Mouse (Mus musculus) liver, embryonic 15.5 days (tissue): ENCODE measurements around the gene 2410137M14Rik. TPM values are rescaled to one million over a fixed set of nuclear protein-coding genes. Genes with fewer than 3 reads are reported as not detected.
A peak's percentile ranks its signal among the peaks of the same experiment; 100 is the strongest.

Experiments
- ATAC-seq: fragments of 200-750 bp; cut with Nextera tagmentation; 2 replicates; pipeline ENCODE4 v1.8.0; 2017; ENCODE audit warnings: moderate number of reproducible peaks, mild to moderate bottlenecking, moderate library complexity; ENCODE audit not compliant: insufficient read depth
- H3K27ac ChIP-seq: fragments of 300-500 bp; sonication (generic); replicated peaks from 2 replicates; pipeline ENCODE4 v1.5.1; 2015; ENCODE audit warnings: mild to moderate bottlenecking, inconsistent platforms
- H3K27me3 ChIP-seq: fragments of 300-500 bp; sonication (generic); 2 replicates; pipeline ENCODE4 v1.6.1; 2015; ENCODE audit warnings: mild to moderate bottlenecking, inconsistent platforms
- H3K36me3 ChIP-seq: fragments of 300-500 bp; sonication (generic); replicated peaks from 2 replicates; pipeline ENCODE4 v1.6.1; 2015; ENCODE audit warnings: moderate library complexity, mild to moderate bottlenecking, inconsistent platforms
- H3K4me1 ChIP-seq: fragments of 300-500 bp; sonication (generic); replicated peaks from 2 replicates; pipeline ENCODE4 v1.6.1; 2015; ENCODE audit warnings: inconsistent platforms
- H3K4me2 ChIP-seq: fragments of 300-500 bp; sonication (generic); 2 replicates; pipeline ENCODE4 v1.6.1; 2015; ENCODE audit warnings: moderate library complexity, mild to moderate bottlenecking, inconsistent platforms
- H3K4me3 ChIP-seq: fragments of 300-500 bp; sonication (generic); replicated peaks from 2 replicates; pipeline ENCODE4 v1.5.1; 2015; ENCODE audit warnings: mild to moderate bottlenecking, inconsistent platforms
- H3K9ac ChIP-seq: fragments of 300-500 bp; sonication (generic); 2 replicates; pipeline ENCODE4 v1.6.1; 2015; ENCODE audit warnings: moderate library complexity, mild to moderate bottlenecking, inconsistent platforms
- H3K9me3 ChIP-seq: fragments of 300-500 bp; sonication (generic); replicated peaks from 2 replicates; pipeline ENCODE4 v1.6.1; 2016; ENCODE audit warnings: inconsistent platforms
- WGBS: fragments of 180-500 bp; shearing (Covaris S2); methylation state at CpG from one replicate; pipeline ENCODE4 v1.1.7; 2015; ENCODE audit warnings: mixed read lengths; ENCODE audit not compliant: insufficient replicate concordance; 5-methylcytosine and 5-hydroxymethylcytosine counted together
- polyA plus RNA-seq: library from polyadenylated mRNA; unstranded; fragments of >200 nt; fragmentation: Nextera tagmentation; extraction: Ambion mirVana; gene quantifications from 2 replicates; pipeline ENCODE4 v1.2.1, GENCODE M21; 2015

Gene 2410137M14Rik
- polyA plus RNA-seq, 1 experiment from 2014 or later: not detected

GRCm38 (mm10) chr17:37011719-37012118 is 30.7 kb upstream of the 2410137M14Rik start:
- H3K4me3 ChIP-seq: no peak overlapping the region
- 61% methylated on average over 3 of the region's 3 CpGs for WGBS
- H3K9ac ChIP-seq: no peak overlapping the region
- ATAC-seq: no peak
- no peaks in the 10 kb centered on the region for H3K27me3 ChIP-seq
- H3K36me3 ChIP-seq: no peaks in the 10 kb centered on the region
- no peaks in the 10 kb centered on the region for H3K9me3 ChIP-seq
- H3K27ac ChIP-seq: no peak overlapping the region
- no peak overlapping the region for H3K4me2 ChIP-seq
- H3K4me1 ChIP-seq: no peaks in the 10 kb centered on the region

DNA sequence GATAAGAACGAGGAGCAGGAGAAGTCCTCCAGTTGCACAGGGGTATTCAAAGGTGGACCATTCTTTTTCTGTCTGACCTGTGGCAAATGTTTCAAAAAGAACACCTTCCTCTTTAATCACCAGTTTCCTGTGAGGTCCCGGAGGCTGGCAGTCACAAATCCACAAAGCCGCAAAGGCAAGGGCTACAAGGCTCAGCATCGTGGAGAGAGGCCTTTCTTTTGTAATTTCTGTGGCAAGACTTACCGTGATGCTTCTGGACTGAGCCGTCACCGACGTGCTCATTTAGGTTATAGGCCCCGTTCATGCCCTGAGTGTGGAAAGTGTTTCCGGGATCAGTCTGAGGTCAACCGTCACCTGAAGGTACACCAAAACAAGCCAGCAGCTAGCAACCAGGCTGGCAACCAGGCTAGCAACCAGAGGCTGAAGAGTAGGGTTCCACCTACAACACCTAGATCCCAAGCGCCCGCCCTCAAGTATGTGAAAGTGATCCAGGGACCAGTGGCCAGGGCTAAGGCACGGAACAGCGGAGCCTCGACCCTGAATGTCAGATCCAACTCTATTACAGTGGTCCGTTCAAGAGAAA is 28.5 kb upstream of the 2410137M14Rik start:
- no peak for ATAC-seq
- H3K27ac ChIP-seq: no peak overlapping the region
- H3K4me3 ChIP-seq: no peak overlapping the region
- H3K4me2 ChIP-seq: no peak overlapping the region
- H3K9me3 ChIP-seq: no peaks in the 10 kb centered on the region
- no peak overlapping the region for H3K9ac ChIP-seq
- WGBS: 57% methylated on average over 17 of the region's 17 CpGs
- peaks cover 1% of the 10 kb centered on the region for H3K27me3 ChIP-seq
- no peaks in the 10 kb centered on the region for H3K36me3 ChIP-seq
- H3K4me1 ChIP-seq: no peaks in the 10 kb centered on the region

DNA sequence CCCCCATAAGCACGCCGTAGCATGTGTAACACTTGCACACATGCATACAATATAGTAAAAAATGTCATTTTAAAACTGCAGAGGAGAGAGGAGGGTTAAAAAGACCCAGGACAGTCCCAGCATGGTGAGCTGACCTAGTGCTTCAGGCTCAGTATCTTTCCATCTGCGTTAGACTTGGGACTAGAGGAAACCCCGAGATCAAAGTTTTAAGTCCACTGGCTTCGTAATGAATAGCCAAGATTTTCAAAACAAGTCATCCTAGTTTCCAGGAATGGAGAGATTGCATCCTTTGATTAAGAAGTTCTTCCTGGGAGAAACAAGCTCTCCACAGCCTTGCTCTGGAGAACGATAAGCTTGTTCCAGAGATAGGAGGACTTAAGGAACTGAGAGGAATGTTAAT is 27.1 kb upstream of the 2410137M14Rik start:
- no peaks in the 10 kb centered on the region for H3K9me3 ChIP-seq
- no peak for ATAC-seq
- 70% methylated on average over 6 of the region's 6 CpGs for WGBS

GRCm38 (mm10) chr17:37003366-37003765 is 22.3 kb upstream of the 2410137M14Rik start:
- Histone ChIP-seq H3K27me3 (peaks cover 33% of the 10 kb centered on the region), H3K9ac (no peak overlapping the region), H3K9me3 (no peaks in the 10 kb centered on the region), H3K27ac (no peak overlapping the region), H3K36me3 (no peaks in the 10 kb centered on the region), H3K4me1 (no peaks in the 10 kb centered on the region), H3K4me2 (peak overlapping the region; percentile 65), H3K4me3 (peak overlapping the region; percentile 47)
- no peak for ATAC-seq
- WGBS: 32% methylated on average over 4 of the region's 4 CpGs

More for the DNA sequence above, 27.1 kb upstream of the 2410137M14Rik start:
- Histone ChIP-seq H3K9ac (no peak overlapping the region), H3K4me3 (no peak overlapping the region), H3K4me1 (no peaks in the 10 kb centered on the region), H3K27me3 (peaks cover 15% of the 10 kb centered on the region), H3K4me2 (no peak overlapping the region), H3K27ac (no peak overlapping the region), H3K36me3 (no peaks in the 10 kb centered on the region)

- H3K27me3 ChIP-seq: peaks cover 33% of the 10 kb centered on the region
- H3K27ac ChIP-seq: no peak overlapping the region
- peak overlapping the region; percentile 65 for H3K4me2 ChIP-seq
- ATAC-seq: peak; percentile 34
- H3K9ac ChIP-seq: peak overlapping the region; percentile 40
- peak overlapping the region; percentile 47 for H3K4me3 ChIP-seq
- H3K4me1 ChIP-seq: no peaks in the 10 kb centered on the region
- H3K36me3 ChIP-seq: no peaks in the 10 kb centered on the region
- 1% methylated on average over 49 of the region's 49 CpGs for WGBS
- H3K9me3 ChIP-seq: no peaks in the 10 kb centered on the region
Observed at GRCm38 (mm10) chr17:37002364-37003330, 21.6 kb upstream of the 2410137M14Rik start.

- H3K27ac ChIP-seq: no peak within 1 kb of the TSS
- no peak for ATAC-seq
- no peak within 1 kb of the TSS for H3K4me2 ChIP-seq
- peaks cover 33% of the 10 kb centered on the region for H3K27me3 ChIP-seq
- H3K4me1 ChIP-seq: no peaks in the 10 kb centered on the region
- no peak within 1 kb of the TSS for H3K4me3 ChIP-seq
- H3K36me3 ChIP-seq: no peaks in the 10 kb centered on the region
- H3K9me3 ChIP-seq: no peaks in the 10 kb centered on the region
- WGBS: 73% methylated on average over 7 of the region's 7 CpGs
- H3K9ac ChIP-seq: no peak within 1 kb of the TSS
Observed at GRCm38 (mm10) chr17:37000863-37001262, 19.8 kb upstream of the 2410137M14Rik start, which contains the start of gene Zfp57. TSS of gene Zfp57 (plus strand) at chr17:37001163.

- no peak overlapping the region for H3K4me2 ChIP-seq
- 53% methylated on average over 2 of the region's 2 CpGs for whole genome bisulfite sequencing
- no peak overlapping the region for H3K4me3 ChIP-seq
- no peak overlapping the region for H3K9ac ChIP-seq
- no peaks in the 10 kb centered on the region for H3K4me1 ChIP-seq
- no peak overlapping the region for H3K27ac ChIP-seq
- peaks cover 22% of the 10 kb centered on the region for H3K27me3 ChIP-seq
- H3K36me3 ChIP-seq: no peaks in the 10 kb centered on the region
- H3K9me3 ChIP-seq: no peaks in the 10 kb centered on the region
- no peak for ATAC-seq
Observed at GRCm38 (mm10) chr17:36998477-36998876, 17.4 kb upstream of the 2410137M14Rik start.

GRCm38 (mm10) chr17:36997033-36997735 is 16.1 kb upstream of the 2410137M14Rik start:
- WGBS: 20% methylated on average over 7 of the region's 7 CpGs
- Histone ChIP-seq H3K36me3 (no peaks in the 10 kb centered on the region), H3K27me3 (peaks cover 9% of the 10 kb centered on the region), H3K4me1 (no peaks in the 10 kb centered on the region), H3K4me3 (no peak overlapping the region), H3K9me3 (no peaks in the 10 kb centered on the region), H3K4me2 (no peak overlapping the region), H3K27ac (no peak overlapping the region), H3K9ac (no peak overlapping the region)
- no peak for ATAC-seq

GRCm38 (mm10) chr17:36995448-36995847 is 14.4 kb upstream of the 2410137M14Rik start:
- H3K4me2 ChIP-seq: no peak overlapping the region
- no peaks in the 10 kb centered on the region for H3K4me1 ChIP-seq
- no peaks in the 10 kb centered on the region for H3K36me3 ChIP-seq
- H3K27me3 ChIP-seq: no peaks in the 10 kb centered on the region
- 58% methylated on average over 3 of the region's 3 CpGs for WGBS
- H3K4me3 ChIP-seq: no peak overlapping the region
- H3K9me3 ChIP-seq: no peaks in the 10 kb centered on the region
- H3K27ac ChIP-seq: no peak overlapping the region
- no peak for ATAC-seq
- H3K9ac ChIP-seq: no peak overlapping the region

GRCm38 (mm10) chr17:36994528-36994927 is 13.5 kb upstream of the 2410137M14Rik start:
- Histone ChIP-seq H3K36me3 (no peaks in the 10 kb centered on the region), H3K4me2 (no peak overlapping the region), H3K4me1 (no peaks in the 10 kb centered on the region), H3K27me3 (peaks cover 2% of the 10 kb centered on the region), H3K9ac (no peak overlapping the region), H3K4me3 (no peak overlapping the region), H3K27ac (no peak overlapping the region), H3K9me3 (no peaks in the 10 kb centered on the region)
- ATAC-seq: no peak
- 83% methylated on average over 2 of the region's 2 CpGs for WGBS

DNA sequence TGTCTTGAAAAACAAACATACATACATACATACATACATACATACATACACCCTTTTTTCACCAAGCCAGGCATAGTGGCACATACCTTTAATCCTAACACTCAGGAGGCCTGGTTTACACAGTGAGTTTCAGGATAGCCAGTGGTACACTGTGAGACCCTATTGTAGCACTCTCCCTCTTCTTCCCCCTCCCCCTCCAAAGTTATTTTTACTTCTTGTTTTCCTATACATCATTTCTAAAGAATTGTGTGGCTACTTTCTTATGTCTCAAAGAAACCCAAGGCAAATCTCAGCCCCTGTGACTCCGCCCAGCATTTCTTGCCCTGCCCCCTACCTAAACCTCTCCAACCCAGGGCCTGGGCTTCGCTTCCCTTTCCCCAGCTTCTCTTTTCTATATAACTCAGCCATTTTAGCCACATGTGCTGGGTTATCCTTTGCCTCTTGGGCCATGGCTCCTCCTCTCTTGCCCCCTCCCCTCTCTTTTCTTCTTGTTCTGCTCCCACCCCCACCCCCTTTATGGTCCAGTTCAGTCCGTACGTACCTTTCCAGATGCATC is 12.8 kb upstream of the 2410137M14Rik start:
- Histone ChIP-seq H3K36me3 (no peaks in the 10 kb centered on the region), H3K4me3 (no peak overlapping the region), H3K4me2 (no peak overlapping the region), H3K9me3 (no peaks in the 10 kb centered on the region), H3K27ac (no peak overlapping the region), H3K9ac (no peak overlapping the region), H3K4me1 (no peaks in the 10 kb centered on the region), H3K27me3 (peaks cover 8% of the 10 kb centered on the region)
- WGBS: 66% methylated on average over 4 of the region's 4 CpGs
- no peak for ATAC-seq
